Mouse (Mus musculus): ENCODE results near the gene Rasa3. TPM values are rescaled to one million over a fixed set of nuclear protein-coding genes. Genes with fewer than 3 reads are reported as not detected.

Gene Rasa3
- polyA plus RNA-seq, 3 experiments from 2014 or later: 96.4 to 121 (median 96.5) TPM

DNA sequence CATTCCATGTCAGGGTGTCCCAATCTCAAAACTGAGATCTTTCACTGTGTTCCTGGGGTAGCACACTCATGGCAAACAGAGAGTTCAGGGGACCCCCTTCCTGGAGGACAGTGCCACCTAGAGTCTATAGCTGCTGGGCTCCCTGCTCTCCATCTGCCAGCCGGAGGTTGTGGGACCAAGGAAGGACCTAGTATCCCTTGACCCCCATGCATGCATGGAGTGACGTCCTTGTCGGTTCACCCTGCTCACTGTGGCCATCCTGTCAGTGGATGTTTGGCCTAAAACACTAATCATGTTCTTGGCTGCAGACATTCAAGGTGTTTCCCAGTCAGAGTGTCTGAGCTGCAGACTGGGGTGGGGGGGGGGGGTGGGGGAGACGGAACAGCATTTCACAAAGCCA is 129.2 kb downstream of the Rasa3 start:
- no peak for ATAC-seq

DNA sequence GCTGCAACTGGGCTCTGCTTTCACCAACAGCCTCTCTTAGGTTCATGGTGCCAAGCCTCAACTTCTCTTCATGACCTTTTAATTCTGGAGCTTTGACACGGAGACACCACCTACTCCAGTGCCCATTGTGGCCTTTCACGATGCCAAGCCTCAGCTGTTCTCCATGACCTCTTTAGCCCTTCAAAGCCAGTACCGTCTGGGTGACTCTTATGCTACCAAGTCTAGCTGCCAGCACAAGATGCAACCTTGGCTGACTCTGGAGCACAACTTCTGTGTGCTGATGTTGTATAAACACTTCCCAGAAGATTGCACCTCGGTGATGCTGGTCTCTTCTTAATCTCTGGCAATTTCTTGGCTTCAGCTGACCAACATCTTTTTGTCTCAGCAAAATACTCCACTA is 131.0 kb downstream of the Rasa3 start:
- no peak for ATAC-seq

DNA sequence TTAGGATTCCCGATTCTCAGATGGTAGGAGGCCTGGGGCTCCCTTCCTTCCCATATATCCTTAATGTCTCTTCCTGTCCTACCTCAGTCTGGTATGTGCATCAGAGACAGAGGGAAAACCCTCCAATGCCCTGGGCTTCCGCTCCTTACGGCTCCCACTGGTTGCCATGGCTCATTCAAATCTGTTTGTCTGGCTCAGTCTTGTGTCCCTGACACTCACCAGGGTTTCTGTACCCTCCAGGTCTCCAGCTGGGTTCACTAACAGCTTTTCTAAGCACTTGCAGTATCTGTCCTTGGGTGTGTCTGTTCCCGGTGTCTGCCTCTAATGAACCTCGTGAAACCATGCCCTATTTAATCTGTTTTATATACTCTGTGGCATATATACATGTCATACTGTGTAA is 135.9 kb downstream of the Rasa3 start:
- no peak for ATAC-seq

DNA sequence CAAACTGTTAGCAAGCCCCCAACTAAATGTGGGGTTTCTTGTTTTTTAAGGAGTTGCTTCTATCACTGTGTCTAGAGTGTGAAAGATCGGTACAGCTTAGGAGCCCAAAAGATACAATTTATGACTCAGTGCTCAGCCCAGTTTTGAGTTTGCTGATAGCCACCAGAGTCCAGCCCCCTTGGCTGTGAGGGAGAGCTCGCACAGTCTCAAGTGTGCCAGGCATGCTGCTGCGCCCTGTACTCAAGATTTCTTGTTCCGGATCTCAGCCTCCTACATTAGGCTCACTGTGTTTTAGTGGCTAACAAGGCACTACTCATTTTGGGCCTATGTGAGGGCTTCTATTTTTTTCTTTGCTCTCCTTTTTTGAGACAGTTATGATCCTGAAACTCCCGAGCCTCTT is 137.3 kb downstream of the Rasa3 start:
- ATAC-seq: no peak

DNA sequence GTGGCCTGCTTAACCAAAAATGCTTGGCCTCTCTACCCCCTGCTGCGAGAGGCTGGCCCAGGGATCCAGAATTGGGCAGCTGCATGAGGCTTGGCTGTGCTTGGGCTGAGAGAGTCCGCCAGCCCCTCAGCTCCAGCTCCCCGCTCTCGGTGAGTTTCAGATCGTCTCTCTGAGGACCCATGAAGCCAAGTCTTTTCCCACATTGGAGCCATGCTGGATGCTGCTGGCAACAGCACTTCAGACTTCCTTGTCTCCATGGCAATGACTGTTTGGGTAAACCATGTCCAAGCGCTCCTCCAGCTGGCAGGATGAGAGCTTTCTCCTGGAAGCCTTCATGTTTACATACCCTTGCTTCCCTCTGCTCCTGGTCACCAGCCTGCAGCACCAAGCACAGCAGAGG is 138.6 kb downstream of the Rasa3 start:
- no peak for ATAC-seq

DNA sequence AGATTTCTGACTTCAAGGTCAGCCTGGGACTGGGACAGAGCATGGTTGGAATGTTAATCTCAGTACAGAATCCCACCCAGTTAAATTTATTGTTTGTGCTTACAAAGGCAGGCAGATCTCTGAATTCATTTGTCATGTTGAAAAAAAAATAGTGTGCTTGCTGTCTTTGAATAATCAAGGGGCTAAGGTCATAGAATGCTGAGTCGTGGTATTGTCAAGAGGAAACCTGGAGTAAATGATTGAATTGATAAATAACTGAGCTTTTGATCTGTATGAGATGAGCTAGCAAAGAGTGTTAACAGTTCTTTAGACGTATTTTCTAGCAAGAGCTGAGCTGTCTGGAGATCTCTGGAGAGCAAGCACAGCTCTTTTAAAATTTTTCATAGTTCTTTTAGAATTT is 140.3 kb downstream of the Rasa3 start:
- ATAC-seq: no peak

DNA sequence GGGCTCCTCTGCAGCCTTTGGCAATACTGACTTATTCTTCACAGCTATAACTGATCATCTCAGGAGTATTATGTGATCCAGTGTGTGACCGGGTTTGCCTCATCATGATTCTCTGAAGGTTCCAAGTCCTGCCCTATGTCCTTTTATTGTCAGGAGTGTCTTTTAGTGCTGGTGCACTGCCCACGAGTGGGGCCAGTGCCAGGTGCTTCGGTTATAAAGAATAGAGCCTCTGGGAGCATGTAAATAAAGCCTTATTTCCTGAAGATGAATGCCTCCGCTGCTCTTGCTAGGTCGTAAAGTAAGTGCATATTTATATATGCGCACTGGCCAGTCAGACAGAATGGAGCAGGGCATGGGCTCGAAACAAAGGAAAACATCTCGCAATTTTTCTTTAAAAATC is 144.3 kb downstream of the Rasa3 start:
- no peak for ATAC-seq

DNA sequence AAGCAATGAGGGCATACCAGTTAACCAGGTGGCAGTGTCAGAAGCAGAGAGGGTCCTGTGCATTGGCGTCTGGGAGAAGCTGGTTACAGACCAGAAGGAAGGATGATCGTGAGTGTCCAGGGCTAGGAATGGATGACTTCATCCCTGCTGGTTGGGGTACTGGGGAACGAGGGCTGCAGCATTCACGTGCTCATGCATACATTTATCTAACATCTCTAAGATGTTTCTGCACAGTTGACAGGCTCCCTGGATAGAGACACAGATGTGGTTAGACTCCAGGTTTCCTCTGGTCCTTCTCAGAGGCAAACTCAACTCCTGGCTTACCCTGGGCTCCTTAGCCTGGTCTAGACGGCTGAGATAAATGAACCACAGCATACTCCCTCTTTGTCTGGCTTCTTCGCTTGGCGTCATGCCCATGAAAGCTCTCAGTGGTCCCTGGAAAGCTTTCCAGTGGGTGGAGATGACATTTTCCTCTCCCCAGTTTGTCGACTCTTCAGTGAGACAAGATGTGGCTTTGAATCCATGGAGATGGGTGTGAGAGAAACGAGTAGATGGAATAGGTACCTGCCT is 145.7 kb downstream of the Rasa3 start:
- ATAC-seq: no peak

DNA sequence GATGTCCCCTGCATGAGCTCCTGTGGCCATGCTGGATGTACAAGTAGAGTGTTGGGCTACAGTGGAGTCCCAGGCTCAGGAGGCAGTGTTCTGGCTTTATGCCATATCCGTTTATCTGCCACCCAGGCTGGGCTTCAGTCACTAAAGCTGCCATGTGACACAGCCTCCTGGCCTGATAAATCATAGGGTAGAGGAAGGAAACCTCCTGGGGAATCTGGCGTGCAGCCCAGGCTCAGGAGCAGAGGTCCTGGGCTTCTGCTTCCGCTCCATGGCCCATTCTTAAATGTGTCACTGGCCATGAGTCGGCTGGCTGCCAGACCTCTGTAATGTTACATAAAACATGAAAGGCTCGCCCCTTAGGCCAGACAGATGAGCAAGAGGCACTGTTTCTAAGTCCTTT is 146.5 kb downstream of the Rasa3 start:
- ATAC-seq: no peak

DNA sequence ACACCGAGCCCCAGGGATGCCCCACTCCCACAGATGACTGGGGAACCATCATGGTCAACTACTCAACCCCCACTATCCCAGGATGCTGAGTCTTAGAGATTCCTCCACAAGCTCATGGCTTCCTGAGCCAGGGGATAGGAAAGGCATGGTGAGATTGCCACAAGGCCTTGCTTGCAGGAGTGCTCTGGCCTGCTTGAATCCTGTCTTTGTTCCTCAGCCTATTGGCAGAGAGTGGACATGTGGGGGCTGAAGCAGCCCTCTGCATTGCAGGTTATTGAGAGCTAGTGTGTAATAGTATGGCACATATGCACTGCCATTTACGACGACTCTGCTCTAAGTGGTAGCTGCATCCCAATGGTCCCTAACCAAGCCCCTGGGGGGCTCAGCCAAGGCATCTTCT is 147.0 kb downstream of the Rasa3 start:
- no peak for ATAC-seq

DNA sequence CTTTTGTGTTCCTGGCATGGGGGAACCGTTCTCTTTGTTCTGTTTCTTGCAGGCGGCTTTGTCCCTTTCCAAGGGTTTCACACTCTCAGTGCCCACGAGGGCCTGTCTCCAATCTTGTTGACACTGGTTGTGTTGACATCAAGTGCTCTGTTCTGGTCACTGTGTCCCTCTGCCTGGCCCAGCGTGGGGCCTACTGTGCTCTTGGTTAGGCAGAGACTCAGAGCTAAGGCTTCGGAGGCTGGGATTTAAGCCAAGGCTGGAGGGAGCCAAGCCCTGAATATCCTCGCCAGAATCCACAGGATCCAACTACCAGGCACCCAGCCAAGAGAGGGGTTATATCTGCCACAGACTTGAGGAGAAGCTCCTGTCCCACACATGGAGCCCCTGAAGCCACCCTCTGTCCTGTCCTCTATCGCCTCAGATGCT is 147.5 kb downstream of the Rasa3 start:
- no peak for ATAC-seq

DNA sequence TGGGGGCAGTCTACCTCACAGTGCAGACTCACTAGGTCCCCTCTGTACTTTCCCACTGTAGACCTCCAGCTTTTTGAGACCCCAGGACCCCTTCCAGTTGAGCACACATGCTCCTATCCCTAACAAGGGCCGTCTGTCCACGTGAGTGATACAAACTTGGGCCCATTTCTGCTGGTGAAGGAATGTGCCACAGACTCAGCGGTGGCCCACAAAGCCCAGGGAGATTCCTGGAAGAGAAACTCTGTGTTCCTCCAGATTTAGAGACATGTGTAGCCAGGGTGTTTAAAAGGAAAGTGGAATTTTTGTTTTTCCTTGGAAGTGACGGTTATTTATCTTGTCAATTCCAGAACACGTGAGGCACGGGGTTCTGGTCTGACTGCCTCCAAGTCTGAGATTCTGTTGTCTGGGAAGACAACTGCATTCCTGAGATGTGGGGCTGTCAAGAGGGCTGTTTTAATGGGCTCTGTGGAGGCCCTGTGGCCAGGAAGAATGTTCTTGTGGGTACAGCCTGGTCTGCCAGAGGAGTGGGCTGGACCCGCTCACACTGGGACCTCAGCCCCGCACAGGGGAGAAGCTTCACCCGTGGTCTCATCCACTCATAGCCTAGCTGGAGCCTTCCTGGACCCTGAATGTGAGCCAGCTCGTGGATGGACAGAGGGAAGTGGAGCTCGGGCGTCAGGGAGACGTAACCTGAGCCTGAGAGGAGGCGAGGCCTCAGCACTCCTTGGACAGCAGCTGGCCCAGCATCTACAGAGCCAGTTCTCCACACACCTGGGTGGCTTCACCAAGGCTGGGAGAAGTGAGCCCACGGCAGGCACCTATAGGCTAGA is 148.2 kb downstream of the Rasa3 start:
- ATAC-seq: no peak

DNA sequence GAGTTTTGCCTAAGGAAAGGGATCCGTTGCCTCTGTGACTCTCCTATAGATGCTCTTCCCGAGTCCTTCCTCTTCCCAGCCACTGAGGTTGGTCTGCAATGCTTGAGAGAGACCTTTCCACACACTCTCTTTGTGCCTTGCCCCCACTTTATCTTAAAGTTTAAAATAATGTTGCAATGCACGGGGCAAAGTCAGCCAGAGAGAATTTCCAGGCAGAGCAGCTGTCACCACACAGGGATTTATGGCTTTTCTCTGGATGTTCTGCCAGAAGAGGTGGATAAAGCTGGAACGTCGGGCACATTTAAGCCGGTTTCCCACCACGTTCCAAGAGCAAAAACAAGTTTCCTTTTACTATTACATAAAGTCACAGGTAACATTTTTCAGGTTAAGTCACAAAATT is 156.0 kb downstream of the Rasa3 start:
- ATAC-seq: no peak

DNA sequence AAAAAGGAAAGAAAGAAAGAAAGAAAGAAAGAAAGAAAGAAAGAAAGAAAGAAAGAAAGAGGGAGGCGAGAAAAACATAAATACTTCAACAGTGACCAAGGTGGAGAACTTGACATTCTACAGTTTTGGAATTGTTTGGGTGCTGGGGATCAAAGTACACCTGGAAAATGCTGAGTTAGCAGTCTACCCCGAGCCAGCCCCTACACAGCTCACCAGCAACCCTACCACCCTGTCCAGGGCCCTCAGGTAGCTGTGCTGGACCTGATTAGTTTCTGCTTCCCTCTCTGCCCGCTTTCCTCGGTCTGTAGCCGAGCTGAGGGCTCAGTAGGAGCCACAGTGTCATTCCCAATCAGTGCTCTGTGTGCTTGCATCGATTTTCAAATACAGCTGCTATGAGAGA is 157.1 kb downstream of the Rasa3 start:
- ATAC-seq: no peak

DNA sequence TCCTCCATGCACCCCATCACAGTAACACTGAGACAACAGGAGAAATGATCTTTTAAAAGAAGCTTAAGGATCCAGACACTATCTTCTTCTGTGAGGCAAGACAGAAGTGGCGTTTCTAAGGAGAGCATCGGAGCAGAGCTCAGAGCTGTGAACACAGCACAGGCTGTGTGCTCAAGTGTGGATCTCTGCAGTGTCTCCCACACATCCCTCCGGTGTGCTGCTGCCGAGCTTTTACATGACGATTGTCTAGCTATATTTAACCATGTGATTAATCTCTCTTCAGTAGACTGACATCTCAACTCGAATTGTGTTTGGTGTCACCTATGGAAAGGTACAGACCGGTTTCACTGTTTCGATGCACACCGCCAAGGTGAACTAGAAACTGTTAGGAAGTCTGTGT is 157.9 kb downstream of the Rasa3 start:
- ATAC-seq: no peak

DNA sequence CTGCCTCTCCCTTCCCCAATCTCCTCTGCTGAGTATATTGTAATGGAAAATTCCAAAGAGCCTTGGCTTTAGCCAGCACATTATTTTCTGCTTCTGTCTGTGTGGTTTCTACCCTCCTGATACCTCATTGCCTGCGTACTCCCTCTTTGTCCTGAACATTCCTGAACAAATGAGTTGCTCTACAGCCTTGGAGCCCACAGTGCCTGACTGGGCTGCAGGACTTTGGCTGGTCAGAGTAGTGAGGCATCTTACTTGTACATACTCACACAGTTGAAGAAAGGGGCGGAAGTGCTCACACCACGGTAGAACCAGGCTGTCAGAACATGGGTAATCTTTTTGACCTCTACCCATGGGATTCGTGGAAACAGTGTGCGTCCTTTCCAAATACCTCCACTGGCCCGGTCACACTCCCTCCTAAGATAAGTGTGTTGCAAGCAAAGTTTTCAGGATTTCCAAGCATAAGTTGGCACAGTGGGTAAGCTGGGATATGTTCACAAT is 160.1 kb downstream of the Rasa3 start:
- no peak for ATAC-seq

Other genes starting within 250 kb of the Rasa3 start
- gene Tmem255b, start 242.4 kb downstream of the Rasa3 start, polyA plus RNA-seq (2017; shearing (Covaris generic)): not detected
- gene Gas6, start 183.1 kb downstream of the Rasa3 start, polyA plus RNA-seq (2017; shearing (Covaris generic)): not detected
- gene 1700029H14Rik, start 115.1 kb downstream of the Rasa3 start, polyA plus RNA-seq (2017; shearing (Covaris generic)): not detected
- not detected for gene Cfap97d2, start 28.3 kb upstream of the Rasa3 start, polyA plus RNA-seq (2017; shearing (Covaris generic))
- 10 to 100 TPM; 24.1 to 28.0 (median 24.3) TPM for gene Cdc16, start 80.1 kb upstream of the Rasa3 start, polyA plus RNA-seq (2017; shearing (Covaris generic))
- gene Upf3a, start 108.0 kb upstream of the Rasa3 start, polyA plus RNA-seq (2017; shearing (Covaris generic)): 10 to 100 TPM; 12.8 to 16.8 (median 16.6) TPM
- under 1 TPM in 2 of 3 experiments, not detected in 1; 0.11 to 0.15 TPM for gene AF366264, start 160.8 kb upstream of the Rasa3 start, polyA plus RNA-seq (2017; shearing (Covaris generic))
- 10 to 100 TPM; 15.7 to 26.2 (median 20.1) TPM for gene Champ1, start 192.0 kb upstream of the Rasa3 start, polyA plus RNA-seq (2017; shearing (Covaris generic))
- 1 to 10 TPM in 1 of 3 experiments, not detected in 2; 3.1 TPM for gene Coprs, start 212.7 kb upstream of the Rasa3 start, polyA plus RNA-seq (2017; shearing (Covaris generic))

All from inflammation-experienced regulatory T-cells, adult 6 months (primary cell).